Mouse (Mus musculus) hindbrain, embryonic 12.5 days (tissue): ENCODE results near the gene Coro1c. TPM values are rescaled to one million over a fixed set of nuclear protein-coding genes. Genes with fewer than 3 reads are reported as not detected.

ENCODE experiments used
- ATAC-seq: fragments of 200-750 bp; cut with Nextera tagmentation; 2 replicates; pipeline ENCODE4 v1.8.0; 2017; ENCODE audit warnings: moderate TSS enrichment; ENCODE audit not compliant: low FRiP score
- H3K27ac ChIP-seq: fragments of 300-500 bp; sonication (generic); 2 replicates; pipeline ENCODE4 v1.5.1; 2016; ENCODE audit warnings: mild to moderate bottlenecking
- H3K27me3 ChIP-seq: fragments of 300-500 bp; sonication (generic); 2 replicates; pipeline ENCODE4 v1.6.1; 2016; ENCODE audit warnings: mild to moderate bottlenecking
- H3K36me3 ChIP-seq: fragments of 300-500 bp; sonication (generic); 2 replicates; pipeline ENCODE4 v1.6.1; 2016; ENCODE audit warnings: mild to moderate bottlenecking
- H3K4me1 ChIP-seq: fragments of 300-500 bp; sonication (generic); 2 replicates; pipeline ENCODE4 v1.6.1; 2016
- H3K4me2 ChIP-seq: fragments of 300-500 bp; sonication (generic); replicated peaks from 2 replicates; pipeline ENCODE4 v1.6.1; 2016; ENCODE audit warnings: mild to moderate bottlenecking
- H3K4me3 ChIP-seq: fragments of 300-500 bp; sonication (generic); 2 replicates; pipeline ENCODE4 v1.5.1; 2016; ENCODE audit warnings: mild to moderate bottlenecking
- H3K9ac ChIP-seq: fragments of 300-500 bp; sonication (generic); 2 replicates; pipeline ENCODE4 v1.6.1; 2016; ENCODE audit warnings: mild to moderate bottlenecking, moderate library complexity
- H3K9me3 ChIP-seq: fragments of 300-500 bp; sonication (generic); replicated peaks from 2 replicates; pipeline ENCODE4 v1.6.1; 2016; ENCODE audit warnings: mild to moderate bottlenecking
- WGBS: fragments of 180-500 bp; shearing (Covaris S2); methylation state at CpG from one replicate; pipeline ENCODE4 v1.1.7; 2016; 5-methylcytosine and 5-hydroxymethylcytosine counted together
- polyA plus RNA-seq: library from polyadenylated mRNA; unstranded; fragments of >200 nt; fragmentation: Nextera tagmentation; extraction: Ambion mirVana; gene quantifications from 2 replicates; pipeline ENCODE4 v1.2.1, GENCODE M21; 2016

Coro1c gene
- polyA plus RNA-seq, 1 experiment from 2014 or later = 226 TPM

GRCm38 (mm10) chr5:113919060-113919459 lies 10.5 kb upstream of the Coro1c start:
- Histone ChIP-seq H3K4me1 (peaks cover 23% of the 10 kb centered on the region), H3K4me2 (no peak overlapping the region), H3K27me3 (no peaks in the 10 kb centered on the region), H3K9ac (no peak overlapping the region; the same call in 1 of the 2 replicates), H3K9me3 (no peaks in the 10 kb centered on the region), H3K27ac (0 out of 2 replicates have a peak overlapping the region, but pooled peaks have one; percentile 4), H3K36me3 (no peaks in the 10 kb centered on the region), H3K4me3 (no peak overlapping the region)
- ATAC-seq = no peak
- 80% methylated on average over 7 of the region's 7 CpGs for whole genome bisulfite sequencing

GRCm38 (mm10) chr5:113918654-113919053 lies 10.1 kb upstream of the Coro1c start:
- Histone ChIP-seq H3K4me2 (no peak overlapping the region), H3K4me1 (peaks cover 23% of the 10 kb centered on the region), H3K36me3 (no peaks in the 10 kb centered on the region), H3K27ac (peak overlapping the region; percentile 4; the same call in 1 of the 2 replicates), H3K9ac (no peak overlapping the region), H3K27me3 (no peaks in the 10 kb centered on the region), H3K4me3 (no peak overlapping the region), H3K9me3 (no peaks in the 10 kb centered on the region)
- no peak for ATAC-seq
- 55% methylated on average over 9 of the region's 9 CpGs for WGBS

- WGBS = 72% methylated on average over 6 of the region's 6 CpGs
- Histone ChIP-seq H3K9me3 (no peaks in the 10 kb centered on the region), H3K36me3 (no peaks in the 10 kb centered on the region), H3K4me3 (no peak overlapping the region), H3K4me2 (no peak overlapping the region), H3K9ac (no peak overlapping the region), H3K4me1 (peaks cover 20% of the 10 kb centered on the region), H3K27ac (no peak overlapping the region), H3K27me3 (no peaks in the 10 kb centered on the region)
- no peak for ATAC-seq
Measured at GRCm38 (mm10) chr5:113910705-113911104, 2.1 kb upstream of the Coro1c start.

GRCm38 (mm10) chr5:113910065-113910701 lies 1.6 kb upstream of the Coro1c start:
- ATAC-seq = no peak
- 40% methylated on average over 10 of the region's 10 CpGs for WGBS
- H3K36me3 ChIP-seq = no peaks in the 10 kb centered on the region
- no peak overlapping the region for H3K9ac ChIP-seq
- no peaks in the 10 kb centered on the region for H3K9me3 ChIP-seq
- H3K27me3 ChIP-seq = no peaks in the 10 kb centered on the region
- H3K4me1 ChIP-seq = peaks cover 25% of the 10 kb centered on the region
- H3K4me2 ChIP-seq = no peak overlapping the region
- no peak overlapping the region for H3K27ac ChIP-seq
- H3K4me3 ChIP-seq = no peak overlapping the region

- peak overlapping the region; percentile 98 for H3K27ac ChIP-seq
- H3K9me3 ChIP-seq = no peaks in the 10 kb centered on the region
- H3K4me3 ChIP-seq = peak overlapping the region; percentile 98
- peak overlapping the region; percentile 95 for H3K9ac ChIP-seq
- H3K4me1 ChIP-seq = peaks cover 43% of the 10 kb centered on the region
- H3K36me3 ChIP-seq = no peaks in the 10 kb centered on the region
- peak overlapping the region; percentile 58 for H3K4me2 ChIP-seq
- under 1% methylated on average over 54 of the region's 69 CpGs for WGBS
- no peaks in the 10 kb centered on the region for H3K27me3 ChIP-seq
- peak; percentile 74 for ATAC-seq
Measured at GRCm38 (mm10) chr5:113907786-113908567, 581 bp downstream of the Coro1c start.

- H3K36me3 ChIP-seq = no peaks in the 10 kb centered on the region
- H3K4me2 ChIP-seq = peak overlapping the region; percentile 58
- 21% methylated on average over 17 of the region's 17 CpGs for WGBS
- H3K27me3 ChIP-seq = no peaks in the 10 kb centered on the region
- H3K9me3 ChIP-seq = no peaks in the 10 kb centered on the region
- H3K4me1 ChIP-seq = peaks cover 52% of the 10 kb centered on the region
- ATAC-seq = no peak
- peak overlapping the region; percentile 98 for H3K4me3 ChIP-seq
- peak overlapping the region; percentile 98 for H3K27ac ChIP-seq
- peak overlapping the region; percentile 95 for H3K9ac ChIP-seq
Measured at GRCm38 (mm10) chr5:113906958-113907735, 1.4 kb downstream of the Coro1c start.

- no peaks in the 10 kb centered on the region for H3K36me3 ChIP-seq
- no peak overlapping the region for H3K27ac ChIP-seq
- no peak overlapping the region for H3K9ac ChIP-seq
- no peak for ATAC-seq
- H3K4me1 ChIP-seq = peaks cover 64% of the 10 kb centered on the region
- H3K4me3 ChIP-seq = no peak overlapping the region
- H3K27me3 ChIP-seq = no peaks in the 10 kb centered on the region
- peak overlapping the region; percentile 58 for H3K4me2 ChIP-seq
- 43% methylated on average over 4 of the region's 4 CpGs for WGBS
- H3K9me3 ChIP-seq = no peaks in the 10 kb centered on the region
Measured at GRCm38 (mm10) chr5:113904987-113905386, 3.6 kb downstream of the Coro1c start.

GRCm38 (mm10) chr5:113902983-113903382 lies 5.6 kb downstream of the Coro1c start:
- Histone ChIP-seq H3K4me1 (peaks cover 64% of the 10 kb centered on the region), H3K27ac (0 out of 2 replicates have a peak overlapping the region, but pooled peaks have one; percentile 26), H3K27me3 (no peaks in the 10 kb centered on the region), H3K4me3 (no peak overlapping the region), H3K36me3 (no peaks in the 10 kb centered on the region), H3K9me3 (no peaks in the 10 kb centered on the region), H3K9ac (no peak overlapping the region), H3K4me2 (no peak overlapping the region)
- 81% methylated on average over 5 of the region's 5 CpGs for WGBS
- no peak for ATAC-seq

- ATAC-seq = no peak
- Histone ChIP-seq H3K4me2 (0 out of 2 replicates have a peak overlapping the region, but pooled peaks have one; percentile 4), H3K9me3 (no peaks in the 10 kb centered on the region), H3K4me1 (peaks cover 61% of the 10 kb centered on the region), H3K4me3 (no peak overlapping the region), H3K9ac (no peak overlapping the region), H3K36me3 (no peaks in the 10 kb centered on the region), H3K27me3 (no peaks in the 10 kb centered on the region), H3K27ac (0 out of 2 replicates have a peak overlapping the region, but pooled peaks have one; percentile 17)
- WGBS = 85% methylated on average over 6 of the region's 6 CpGs
Measured at GRCm38 (mm10) chr5:113902017-113902416, 6.5 kb downstream of the Coro1c start.

- Histone ChIP-seq H3K27ac (no peak overlapping the region), H3K4me3 (no peak overlapping the region), H3K9ac (no peak overlapping the region), H3K4me2 (no peak overlapping the region; the same call in 1 of the 2 replicates), H3K27me3 (no peaks in the 10 kb centered on the region), H3K9me3 (no peaks in the 10 kb centered on the region), H3K4me1 (peaks cover 53% of the 10 kb centered on the region), H3K36me3 (no peaks in the 10 kb centered on the region)
- no peak for ATAC-seq
- WGBS = 48% methylated on average over 8 of the region's 8 CpGs
Measured at GRCm38 (mm10) chr5:113901074-113901571, 7.4 kb downstream of the Coro1c start.

GRCm38 (mm10) chr5:113899543-113899942 lies 9.0 kb downstream of the Coro1c start:
- no peak overlapping the region for H3K4me2 ChIP-seq
- H3K27me3 ChIP-seq = no peaks in the 10 kb centered on the region
- H3K4me1 ChIP-seq = peaks cover 45% of the 10 kb centered on the region
- no peak overlapping the region for H3K9ac ChIP-seq
- no peaks in the 10 kb centered on the region for H3K36me3 ChIP-seq
- no peak overlapping the region for H3K4me3 ChIP-seq
- ATAC-seq = no peak
- H3K9me3 ChIP-seq = no peaks in the 10 kb centered on the region
- WGBS = 92% methylated on average over 12 of the region's 12 CpGs
- H3K27ac ChIP-seq = no peak overlapping the region

- Histone ChIP-seq H3K27ac (no peak overlapping the region), H3K4me2 (no peak overlapping the region), H3K9ac (no peak overlapping the region), H3K27me3 (no peaks in the 10 kb centered on the region), H3K4me3 (no peak overlapping the region), H3K36me3 (no peaks in the 10 kb centered on the region), H3K9me3 (no peaks in the 10 kb centered on the region), H3K4me1 (peaks cover 49% of the 10 kb centered on the region)
- no peak for ATAC-seq
- 88% methylated on average over 7 of the region's 7 CpGs for WGBS
Measured at GRCm38 (mm10) chr5:113892005-113892404, 16.6 kb downstream of the Coro1c start.
